ENCODE assay signal across 8 mouse cellular contexts in genomic region chr2:125672957-125673631, GRCm38 (mm10). TPM values are rescaled to one million over a fixed set of nuclear protein-coding genes. Genes with fewer than 3 reads are reported as not detected.
A peak's percentile ranks its signal among the peaks of the same experiment; 100 is the strongest.
DNase-seq lines count a peak whose midpoint lies in the region; ATAC-seq and TF ChIP-seq lines count a peak whose summit lies in the region.

Gene Eid1, plus strand, starts transcription at chr2:125673095.

- peak; percentile 95 for ATAC-seq in forebrain, embryonic 16.5 days
- ATAC-seq in lung, embryonic 14.5 days (ENCODE audit: insufficient read depth): peak; percentile 92

- peak within 1 kb of the TSS; percentile 98 for H3K27ac ChIP-seq in forebrain, embryonic 16.5 days (ENCODE audit: low read length)
- peak within 1 kb of the TSS; percentile 98 for H3K27ac ChIP-seq in layer of hippocampus, adult 2 months
- peak within 1 kb of the TSS; percentile 94 for H3K27ac ChIP-seq in lung, embryonic 14.5 days (ENCODE audit: low read depth)
- peak within 1 kb of the TSS; percentile 70 for H3K27ac ChIP-seq in olfactory bulb, adult 2 months (ENCODE audit: insufficient read depth, low read depth, low read length)

- peak within 1 kb of the TSS; percentile 74 for H3K4me2 ChIP-seq in forebrain, embryonic 16.5 days (ENCODE audit: low read length)
- peak within 1 kb of the TSS; percentile 73 for H3K4me2 ChIP-seq in lung, embryonic 14.5 days

- peak within 1 kb of the TSS; percentile 96 for H3K9ac ChIP-seq in forebrain, embryonic 16.5 days (replicated peaks; ENCODE audit: low read depth, low read length)
- peak within 1 kb of the TSS; percentile 87 for H3K9ac ChIP-seq in lung, embryonic 14.5 days

- WGBS in forebrain, embryonic 16.5 days: 0% methylated on average over 64 of the region's 79 CpGs
- WGBS in lung, embryonic 14.5 days: under 1% methylated on average over 76 of the region's 79 CpGs
- WGBS in olfactory bulb, adult 2 months: under 1% methylated on average over 79 of the region's 79 CpGs

- peaks cover 12% of the 10 kb centered on the region for H3K4me1 ChIP-seq in forebrain, embryonic 16.5 days (replicated peaks; ENCODE audit: control insufficient read depth, insufficient read depth, low read length)
- peaks cover 4% of the 10 kb centered on the region; the same call in 1 of the 2 replicates for H3K4me1 ChIP-seq in lung, embryonic 14.5 days (ENCODE audit: insufficient read depth)
- H3K4me1 ChIP-seq in olfactory bulb, adult 2 months (ENCODE audit: control insufficient read depth, insufficient read depth, low read length): peaks cover 2% of the 10 kb centered on the region; the same call in 1 of the 2 replicates

- peak; percentile 71 for TF ChIP-seq POLR2A in olfactory bulb, adult 2 months (IDR thresholded peaks at IDR 0.05; ENCODE audit: insufficient read depth, low read depth, low read length)

- no peaks in the 10 kb centered on the region for H3K27me3 ChIP-seq in forebrain, embryonic 16.5 days (replicated peaks; ENCODE audit: control insufficient read depth, insufficient read depth, low read length)
- no peaks in the 10 kb centered on the region for H3K27me3 ChIP-seq in lung, embryonic 14.5 days (ENCODE audit: insufficient read depth, low read length)

- TF ChIP-seq CTCF in layer of hippocampus, adult 2 months (conservative IDR thresholded peaks at IDR 0.05): no peak
- TF ChIP-seq CTCF in lung, embryonic 14.5 days (IDR thresholded peaks at IDR 0.05; ENCODE audit: low read depth): no peak
- no peak for TF ChIP-seq CTCF in olfactory bulb, adult 2 months (IDR thresholded peaks at IDR 0.05; ENCODE audit: insufficient read depth, low read depth, low read length)

- peak; percentile 86 for DNase-seq in ES-CJ7 (ENCODE audit: low read depth, low spot score)
- peak; percentile 89 for DNase-seq in cerebellum, adult 11-12 months
- DNase-seq in heart, postnatal 25 days (ENCODE audit: low spot score): peak; percentile 52
- DNase-seq in layer of hippocampus, adult 2 months (ENCODE audit: low spot score in 2 of 2): peak; percentile 80 to 85
- peak; percentile 89 for DNase-seq in lung, embryonic 14.5 days
- DNase-seq in thymus, adult 18-20 months: peak; percentile 48 to 65

- H3K4me3 ChIP-seq in forebrain, embryonic 16.5 days (replicated peaks; ENCODE audit: low read length): peak within 1 kb of the TSS; percentile 92
- peak within 1 kb of the TSS; percentile 80 for H3K4me3 ChIP-seq in layer of hippocampus, adult 2 months
- H3K4me3 ChIP-seq in lung, embryonic 14.5 days (ENCODE audit: low read depth, low read length): peak within 1 kb of the TSS; percentile 84
- peak within 1 kb of the TSS; percentile 77 for H3K4me3 ChIP-seq in olfactory bulb, adult 2 months (ENCODE audit: insufficient read depth, low read depth, low read length)

- H3K9me3 ChIP-seq in forebrain, embryonic 16.5 days (ENCODE audit: control insufficient read depth, low read length): no peaks in the 10 kb centered on the region
- no peaks in the 10 kb centered on the region for H3K9me3 ChIP-seq in lung, embryonic 14.5 days (ENCODE audit: low read depth, low read length)

- no peaks in the 10 kb centered on the region for H3K36me3 ChIP-seq in forebrain, embryonic 16.5 days (ENCODE audit: control insufficient read depth, insufficient read depth)
- no peaks in the 10 kb centered on the region for H3K36me3 ChIP-seq in lung, embryonic 14.5 days (ENCODE audit: insufficient read depth)

- intact Hi-C loops in heart, postnatal 25 days (cut with DNase I): no loop called here

RNA-seq across cellular contexts. Expression of gene Eid1, which starts in this region (rescaled TPM):
- polyA plus RNA-seq in forebrain, embryonic 16.5 days (2015; fragmentation: Nextera tagmentation; extraction: Ambion mirVana): 317 and 327 TPM in 2 replicates
- total RNA-seq in heart, postnatal 25 days (2021): 10 to 100 TPM; 51.3 to 55.2 TPM
- total RNA-seq in layer of hippocampus, adult 2 months (2021): 100 to 1,000 TPM; 246 to 261 TPM
- polyA plus RNA-seq in lung, embryonic 14.5 days (2014; fragmentation: Nextera tagmentation; extraction: Ambion mirVana): 150 and 164 TPM in 2 replicates
- polyA plus RNA-seq in olfactory bulb, adult 2 months (2012; ENCODE audit: insufficient read depth, insufficient read length, low replicate concordance, missing spikeins): not detected in 2 replicates

Comparison
In these comparisons a context has a peak if more than half of its experiments do, and no peak if none do; other contexts are left out.
1. Peak in every context shown above with its lines: DNase-seq, ATAC-seq, H3K4me3 ChIP-seq and H3K27ac ChIP-seq.
2. RNA of gene Eid1 (total RNA-seq): 246 to 261 TPM in layer of hippocampus, adult 2 months; 51.3 to 55.2 TPM in heart, postnatal 25 days; every median in the first group is over 4 times any median in the second.